Mouse (Mus musculus) cortical plate, adult 2 months (tissue): ENCODE data around the gene Fkbp4. TPM values are rescaled to one million over a fixed set of nuclear protein-coding genes. Genes with fewer than 3 reads are reported as not detected.
"Not testable (repeated sequence)": the region's sequence is repeated elsewhere in the genome, so short reads cannot be mapped to it uniquely, and the experiment has no call there.

ENCODE experiments used
- H3K27ac ChIP-seq: fragments of 200-500 bp; 2 replicates; pipeline ENCODE4 v1.5.1; 2012; ENCODE audit warnings: low read length, control low read depth, inconsistent platforms; ENCODE audit not compliant: insufficient read depth
- H3K4me1 ChIP-seq: fragments of 200-500 bp; 2 replicates; pipeline ENCODE4 v1.6.1; 2011; ENCODE audit warnings: low read length; ENCODE audit not compliant: control insufficient read depth, insufficient read depth
- H3K4me3 ChIP-seq: fragments of 200-500 bp; 2 replicates; pipeline ENCODE4 v1.5.1; 2011; ENCODE audit warnings: mild to moderate bottlenecking, low read length, control low read depth; ENCODE audit not compliant: insufficient read depth
- CTCF ChIP-seq: fragments of 200-500 bp; IDR thresholded peaks from 2 replicates; pipeline ENCODE4 v1.5.1; 2011; ENCODE audit warnings: mild to moderate bottlenecking, control low read depth, low read length; ENCODE audit not compliant: insufficient read depth; ENCODE audit errors: extremely low read depth
- POLR2A ChIP-seq: fragments of 200-500 bp; IDR thresholded peaks from 2 replicates; pipeline ENCODE4 v1.6.1; 2011; ENCODE audit warnings: mild to moderate bottlenecking, low read length, control low read depth; ENCODE audit not compliant: insufficient read depth; ENCODE audit errors: extremely low read depth
- polyA plus RNA-seq: library from polyadenylated mRNA; depleted of rRNA; stranded (reverse); fragments of >200 nt; gene quantifications from 2 replicates; pipeline ENCODE4 v1.2.3, GENCODE M21; 2012; rRNA removed

Fkbp4 gene
- polyA plus RNA-seq, 1 experiment, result 116 TPM

DNA sequence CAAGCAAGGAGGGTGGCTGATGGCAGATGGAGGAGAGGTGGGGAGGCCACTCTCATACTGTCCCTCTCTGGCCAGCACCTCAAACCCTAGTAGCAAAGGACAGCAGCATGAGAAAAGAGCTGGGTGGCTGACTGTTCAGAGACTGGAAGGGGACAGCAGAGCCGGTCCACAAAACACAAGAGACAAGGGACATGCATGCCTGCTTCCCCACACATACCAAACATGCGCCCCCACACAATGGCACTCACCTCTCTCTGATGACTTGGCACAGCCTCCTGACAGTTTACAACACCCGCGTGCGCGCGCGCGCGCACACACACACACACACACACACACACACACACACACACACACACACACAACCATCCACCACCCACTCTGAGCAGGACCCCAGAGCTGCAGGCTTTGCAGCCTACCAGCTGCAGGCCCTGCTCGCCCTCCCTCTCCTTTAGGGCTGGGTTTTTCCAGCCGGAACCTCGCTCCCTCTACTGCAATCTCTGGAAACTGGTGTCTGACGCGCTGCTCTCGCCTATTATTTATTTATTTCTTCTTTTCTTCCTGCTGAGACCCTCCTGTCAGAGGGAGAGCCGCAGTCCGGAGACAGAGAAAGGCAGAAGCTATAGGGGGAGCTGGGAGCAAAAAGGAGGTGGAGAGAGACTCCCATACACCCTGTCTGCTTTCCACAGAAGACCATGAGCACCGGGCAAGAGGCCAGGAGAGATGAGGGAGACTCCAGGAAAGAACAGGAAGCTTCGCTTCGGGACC lies 38.9 kb downstream of the Fkbp4 start:
- Histone ChIP-seq H3K4me1 (no peaks in the 10 kb centered on the region), H3K4me3 (peak overlapping the region; percentile 43), H3K27ac (no peak overlapping the region)
- TF ChIP-seq POLR2A (no peak), CTCF (no peak)

- Histone ChIP-seq H3K4me3 (peak within 1 kb of the TSS; percentile 43), H3K4me1 (no peaks in the 10 kb centered on the region), H3K27ac (no peak within 1 kb of the TSS)
- TF ChIP-seq CTCF, result no peak
- TF ChIP-seq POLR2A, result no peak
These were observed 39.5 kb downstream of the Fkbp4 start, which contains the start of gene Nrip2 for GRCm38 (mm10) chr6:128398996-128399395. TSS of gene Nrip2 (plus strand) at chr6:128399296.

- no peak for TF ChIP-seq POLR2A
- no peak for TF ChIP-seq CTCF
- Histone ChIP-seq H3K27ac (no peak overlapping the region), H3K4me1 (no peaks in the 10 kb centered on the region), H3K4me3 (no peak overlapping the region)
These were observed 40.8 kb downstream of the Fkbp4 start for GRCm38 (mm10) chr6:128397574-128398261.

DNA sequence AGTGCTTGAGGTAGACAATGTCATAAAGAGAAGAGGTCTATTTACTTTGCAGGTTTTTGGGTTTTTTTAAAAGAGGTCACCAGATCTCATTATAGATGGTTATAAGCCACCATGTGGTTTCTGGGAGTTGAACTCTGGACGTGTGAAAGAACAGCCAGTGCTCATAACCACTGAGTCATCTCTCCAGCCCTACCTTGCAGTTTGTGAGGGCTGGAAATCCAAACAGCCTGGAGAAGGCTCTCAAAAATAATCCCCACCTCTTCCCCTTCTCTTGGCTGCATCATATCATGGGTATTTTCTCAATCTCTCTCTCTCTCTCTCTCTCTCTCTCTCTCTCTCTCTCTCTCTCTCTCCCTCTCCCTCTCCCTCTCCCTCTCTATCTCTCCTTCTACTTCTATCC lies 47.8 kb downstream of the Fkbp4 start:
- H3K27ac ChIP-seq, result no peak overlapping the region
- no peak for TF ChIP-seq POLR2A
- no peak for TF ChIP-seq CTCF
- H3K4me3 ChIP-seq, result no peak overlapping the region
- H3K4me1 ChIP-seq, result no peaks in the 10 kb centered on the region

- H3K4me3 ChIP-seq, result no peak overlapping the region
- H3K27ac ChIP-seq, result no peak overlapping the region
- H3K4me1 ChIP-seq, result no peaks in the 10 kb centered on the region
- TF ChIP-seq POLR2A (no peak), CTCF (no peak)
These were observed 49.3 kb downstream of the Fkbp4 start for GRCm38 (mm10) chr6:128389185-128389584.

DNA sequence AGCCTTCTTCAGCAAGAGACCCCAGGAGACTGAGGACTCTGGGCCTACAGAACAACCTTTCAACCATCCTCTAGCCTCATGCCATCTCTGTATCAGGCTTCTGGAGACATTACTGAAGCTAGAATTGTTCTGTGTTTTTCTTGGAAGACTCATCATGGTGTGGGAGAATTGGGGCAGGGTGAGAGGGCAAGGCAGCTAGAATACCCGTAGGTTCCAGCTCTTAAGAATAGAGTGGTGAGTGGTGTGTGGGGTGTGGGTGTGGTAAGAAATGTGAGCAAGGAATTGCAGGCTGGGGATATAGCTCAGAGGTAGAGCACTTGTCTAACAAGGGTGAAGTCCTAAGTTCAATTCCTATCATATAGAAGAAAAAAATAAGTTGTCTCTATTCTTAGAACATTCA lies 53.5 kb downstream of the Fkbp4 start:
- TF ChIP-seq CTCF, result no peak
- TF ChIP-seq POLR2A, result no peak
- Histone ChIP-seq H3K4me3 (no peak overlapping the region), H3K4me1 (no peaks in the 10 kb centered on the region), H3K27ac (no peak overlapping the region)

DNA sequence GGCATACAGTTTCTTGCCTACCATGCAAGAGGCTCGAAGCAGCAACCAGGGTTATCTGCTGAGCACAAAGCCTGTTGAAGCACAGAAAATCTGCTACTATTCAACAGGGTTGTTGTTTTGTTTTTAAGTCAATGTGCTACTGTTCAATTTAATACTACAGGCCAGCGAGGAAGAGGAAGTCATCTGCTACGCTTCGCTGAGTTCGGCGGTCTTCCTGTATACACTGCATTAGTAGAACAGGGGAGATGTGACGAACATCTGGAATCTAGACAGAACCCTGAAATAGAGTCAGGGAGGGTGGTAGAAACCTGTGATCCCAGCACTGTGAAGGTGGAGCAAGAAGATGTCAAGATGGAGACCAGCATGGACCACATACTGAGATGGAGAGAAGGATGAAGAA lies 54.7 kb downstream of the Fkbp4 start:
- no peak overlapping the region for H3K27ac ChIP-seq
- no peak overlapping the region for H3K4me3 ChIP-seq
- H3K4me1 ChIP-seq, result no peaks in the 10 kb centered on the region
- TF ChIP-seq CTCF (no peak), POLR2A (no peak)

GRCm38 (mm10) chr6:128381254-128381653 lies 57.2 kb downstream of the Fkbp4 start:
- TF ChIP-seq CTCF, result no peak
- no peak for TF ChIP-seq POLR2A
- Histone ChIP-seq H3K4me3 (no peak overlapping the region), H3K27ac (no peak overlapping the region), H3K4me1 (no peaks in the 10 kb centered on the region; the same call in 1 of the 2 replicates)

DNA sequence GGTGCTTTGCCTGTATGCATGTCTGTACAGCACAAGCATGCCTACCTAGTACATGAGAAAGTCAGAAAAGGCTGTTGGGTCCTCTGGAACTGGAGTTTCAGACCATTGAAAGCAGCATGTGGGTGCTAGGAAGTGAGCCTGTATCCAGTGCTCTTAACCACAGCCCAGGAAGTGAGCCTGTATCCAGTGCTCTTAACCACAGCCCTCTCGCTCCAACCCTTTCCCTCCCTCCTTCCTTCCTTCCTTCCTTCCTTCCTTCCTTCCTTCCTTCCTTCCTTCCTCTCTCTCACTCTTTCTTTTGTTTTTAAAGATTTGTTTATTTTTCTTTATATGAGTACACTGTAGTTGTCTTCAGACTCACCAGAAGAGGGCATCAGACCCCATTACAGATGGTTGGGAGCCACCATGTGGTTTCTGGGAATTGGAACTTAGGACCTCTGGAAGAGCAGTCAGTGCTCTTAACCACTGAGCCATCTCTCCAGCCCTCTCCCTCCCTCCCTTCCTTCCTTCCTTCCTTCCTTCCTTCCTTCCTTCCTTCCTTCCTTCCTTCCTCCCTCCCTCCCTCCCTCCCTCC lies 57.8 kb downstream of the Fkbp4 start:
- not testable (repeated sequence) for H3K4me3 ChIP-seq, H3K4me1 ChIP-seq, H3K27ac ChIP-seq

Other genes with a start within 250 kb of the Fkbp4 start
- gene Tead4, start 137.9 kb downstream of the Fkbp4 start, polyA plus RNA-seq, result 0.42 and 0.63 TPM in 2 replicates
- 27.2 and 27.8 TPM in 2 replicates for gene Tulp3, start 82.8 kb downstream of the Fkbp4 start, polyA plus RNA-seq
- 11.8 and 12.2 TPM in 2 replicates for gene Rhno1, start 75.8 kb downstream of the Fkbp4 start, polyA plus RNA-seq
- 1.7 and 2.5 TPM in 2 replicates for gene Foxm1, start 75.7 kb downstream of the Fkbp4 start, polyA plus RNA-seq
- 2.8 and 4.3 TPM in 2 replicates for gene Tex52, start 63.2 kb downstream of the Fkbp4 start, polyA plus RNA-seq
- 0.40 TPM in 1 of 2 replicates, not detected in the other for gene Gm44596, start 63.2 kb downstream of the Fkbp4 start, polyA plus RNA-seq
- gene Nrip2, start 39.4 kb downstream of the Fkbp4 start, polyA plus RNA-seq, result 16.1 and 19.5 TPM in 2 replicates
- gene Itfg2, start 13.7 kb downstream of the Fkbp4 start, polyA plus RNA-seq, result 17.9 and 19.3 TPM in 2 replicates
- gene Pzp, start 88.0 kb upstream of the Fkbp4 start, polyA plus RNA-seq, result 0.04 TPM in 1 of 2 replicates, not detected in the other
- 30.6 and 32.4 TPM in 2 replicates for gene A2ml1, start 142.9 kb upstream of the Fkbp4 start, polyA plus RNA-seq
- gene Klrb1a, start 184.9 kb upstream of the Fkbp4 start, polyA plus RNA-seq, result not detected in 2 replicates
- not detected in 2 replicates for gene Clec2h, start 223.7 kb upstream of the Fkbp4 start, polyA plus RNA-seq